Mouse (Mus musculus): ENCODE measurements at regions not wholly inside any gene's neighbourhood (a gene's known extent, or its start where the extent isn't known, plus 50 kb on each side); places are given as distances from the start of the nearest gene placed in this dataset.

DNA sequence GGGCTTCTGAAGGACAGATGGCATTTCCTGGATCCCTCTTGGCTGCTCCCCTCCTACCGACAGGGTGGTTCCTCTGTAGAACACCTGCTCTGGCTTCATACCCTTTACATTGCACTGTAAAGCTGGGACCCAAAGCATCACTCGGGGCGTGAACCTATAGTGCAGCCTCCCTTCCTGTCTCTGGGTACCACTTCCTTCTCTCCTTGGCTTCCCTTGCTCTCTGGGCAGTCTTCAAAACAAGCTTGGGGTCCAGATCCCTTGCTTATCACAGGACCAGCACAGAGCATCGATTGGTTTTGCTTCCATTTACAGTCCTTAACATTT lies 346.4 kb downstream of the Rnf144a start:
- DNase-seq (ENCODE audit: low read depth, low spot score), result no peak

DNA sequence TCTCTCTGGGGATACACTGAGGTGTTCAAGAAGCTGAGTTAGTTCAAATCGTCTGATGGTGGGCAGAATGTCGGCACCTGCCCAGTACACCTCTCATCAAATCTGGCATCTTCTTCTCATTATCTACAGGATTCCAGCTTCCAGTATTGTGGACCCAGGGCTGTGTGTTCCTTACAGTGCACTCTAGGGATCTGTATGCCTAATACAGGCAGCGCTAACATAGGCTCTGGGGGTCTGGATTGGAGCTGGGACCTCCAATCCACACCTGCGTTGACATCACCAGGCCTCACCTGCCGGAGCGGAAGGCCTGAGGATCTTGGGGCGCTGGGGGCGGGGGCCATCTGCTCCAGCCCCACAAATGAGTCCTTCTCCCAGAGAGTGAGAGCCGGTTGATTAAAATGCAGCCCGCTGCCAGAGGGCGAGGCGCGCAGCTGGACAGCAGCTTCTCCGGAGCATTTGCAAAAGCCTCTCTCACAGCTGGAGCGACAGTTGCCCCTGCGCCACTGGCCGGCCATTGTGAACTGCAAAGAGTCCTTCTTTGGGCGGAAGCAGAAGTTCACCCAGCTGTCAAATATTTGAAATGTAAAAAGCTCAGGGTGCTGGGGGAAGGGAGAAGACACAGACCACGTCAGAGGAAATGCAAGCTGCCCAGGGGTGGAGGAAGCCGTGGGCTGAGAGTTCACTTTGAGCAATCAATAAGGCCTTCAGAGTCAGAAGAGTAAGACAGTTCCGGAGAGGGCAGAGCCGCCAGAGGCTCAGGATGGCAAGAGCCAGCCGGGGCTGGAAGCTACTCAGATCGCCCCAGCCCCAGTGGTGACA lies 347.0 kb downstream of the Rnf144a start:
- DNase-seq (ENCODE audit: low read depth, low spot score), result peak; percentile 65

DNA sequence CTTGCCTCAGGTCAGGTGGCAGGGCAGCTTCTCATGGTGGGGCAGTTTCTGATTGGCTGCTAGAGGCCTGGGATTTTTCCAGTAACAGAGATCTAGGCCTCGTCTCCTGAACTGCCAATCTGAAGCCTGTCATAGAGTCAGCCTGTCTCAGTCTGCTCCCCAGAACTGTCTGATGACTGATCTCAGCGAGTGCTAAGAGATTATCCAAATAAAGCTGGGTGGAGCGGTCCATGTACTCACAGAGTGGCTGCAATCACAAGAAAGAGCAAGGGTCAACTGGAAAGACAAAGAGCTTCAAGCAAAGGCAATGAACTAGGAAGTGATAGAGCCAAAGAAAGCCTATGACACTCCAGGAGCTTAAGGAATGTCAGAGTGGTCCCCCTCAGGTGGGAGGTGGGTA lies 354.7 kb downstream of the Rnf144a start:
- DNase-seq (ENCODE audit: low read depth, low spot score), result no peak

DNA sequence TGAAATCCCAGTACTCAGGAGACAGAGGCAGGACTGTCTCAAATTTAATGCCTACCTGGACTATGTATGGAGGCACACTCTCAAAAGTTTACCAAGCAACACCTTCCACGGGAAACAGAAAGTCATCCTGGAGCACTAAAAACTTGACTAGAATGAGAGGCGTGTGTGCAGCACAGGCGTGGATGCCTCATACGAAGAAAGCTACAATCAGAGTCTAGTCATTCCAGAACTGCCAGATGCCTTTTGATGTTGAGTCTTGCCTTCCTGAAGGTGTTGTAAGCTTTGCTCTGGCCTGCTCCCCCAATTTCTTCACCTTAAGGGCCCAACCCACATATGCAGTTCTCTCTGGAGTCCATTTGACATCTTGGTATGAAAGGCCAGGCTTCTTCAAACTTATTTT lies 356.0 kb downstream of the Rnf144a start:
- DNase-seq (ENCODE audit: low read depth, low spot score), result no peak

DNA sequence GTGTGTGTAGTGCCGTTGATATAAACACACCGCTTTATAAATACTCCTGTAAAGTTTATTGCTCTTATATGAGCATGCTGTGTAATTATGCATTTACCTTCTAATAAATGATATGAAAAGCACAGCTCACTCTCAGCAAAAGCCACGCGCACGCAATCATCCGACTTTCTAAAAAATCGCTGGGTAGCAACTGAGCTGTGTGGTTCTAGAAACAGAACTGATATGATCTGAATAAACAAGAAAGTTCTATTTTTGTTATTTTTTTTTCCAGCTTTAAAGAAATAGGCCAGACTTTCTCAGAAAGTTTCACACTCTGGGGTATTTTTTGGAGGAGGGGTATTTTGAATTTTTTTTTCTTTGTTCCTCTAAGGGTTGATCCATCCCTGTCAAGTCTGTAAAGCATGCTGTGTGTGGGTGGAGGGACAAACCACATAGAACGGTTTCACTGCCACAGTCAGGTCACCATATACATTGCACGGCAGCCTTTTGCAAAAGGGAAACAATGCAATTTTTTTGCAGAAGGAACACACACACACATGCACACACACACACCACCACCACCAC lies 357.5 kb downstream of the Rnf144a start:
- no peak for DNase-seq (ENCODE audit: low read depth, low spot score)

DNA sequence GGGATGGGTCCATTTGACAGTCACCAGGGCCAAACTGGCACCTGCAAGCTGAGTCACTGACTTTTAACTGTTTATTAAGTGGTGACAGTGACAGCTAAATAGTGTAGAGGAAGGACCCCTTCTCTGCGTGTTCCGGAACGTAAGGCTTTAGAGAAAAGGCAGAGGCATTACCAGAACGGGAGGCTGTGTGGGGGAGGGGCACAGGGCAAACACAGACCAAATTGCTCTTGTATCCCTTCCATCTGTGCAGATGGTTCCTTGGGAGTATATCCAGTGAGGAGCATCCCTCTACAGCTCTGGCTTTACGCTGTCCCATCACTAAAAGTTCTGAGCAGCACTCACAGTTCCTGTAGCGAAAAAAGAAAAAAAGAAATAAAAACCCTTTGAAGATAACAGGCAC lies 368.1 kb downstream of the Rnf144a start:
- DNase-seq (ENCODE audit: low read depth, low spot score), result no peak

DNA sequence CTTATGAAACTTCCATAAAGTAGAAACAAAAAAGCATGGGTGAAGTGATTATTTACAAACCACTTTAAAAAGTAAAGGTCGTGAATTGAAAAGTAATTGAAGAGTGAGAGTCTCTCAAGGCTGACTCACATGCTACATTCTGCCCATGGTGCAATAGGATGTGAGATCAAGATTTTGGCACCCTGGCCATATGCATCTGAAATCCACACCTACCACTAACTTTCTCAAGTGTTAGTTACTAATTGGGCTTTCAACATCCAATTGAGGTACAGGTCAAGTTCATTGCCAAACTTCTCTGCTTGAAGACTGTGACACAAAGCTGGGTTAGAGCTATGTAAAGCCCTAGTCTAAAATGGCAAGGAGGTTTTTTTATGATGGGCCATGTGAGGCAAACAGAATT lies 369.7 kb downstream of the Rnf144a start:
- DNase-seq (ENCODE audit: low read depth, low spot score), result no peak

DNA sequence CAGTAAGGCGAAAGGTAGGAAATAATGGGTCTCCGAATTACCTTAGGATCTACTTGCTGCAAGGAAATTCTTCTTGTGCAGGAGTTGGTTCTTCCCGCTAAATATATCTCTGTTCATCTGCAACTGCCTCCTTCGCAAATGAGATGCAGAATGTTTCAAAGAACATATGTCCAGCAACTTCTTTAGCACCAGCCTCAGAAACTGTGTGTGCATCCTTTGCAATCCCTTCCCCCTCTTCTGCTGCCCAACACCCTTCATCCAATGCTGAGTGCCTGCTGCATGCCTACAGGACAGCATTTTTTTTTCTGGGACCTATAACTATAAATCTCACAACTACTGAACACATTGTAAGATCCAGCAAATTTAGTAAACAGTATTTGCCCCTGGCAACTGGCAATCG lies 402.1 kb downstream of the Rnf144a start:
- DNase-seq (ENCODE audit: low read depth, low spot score), result no peak

DNA sequence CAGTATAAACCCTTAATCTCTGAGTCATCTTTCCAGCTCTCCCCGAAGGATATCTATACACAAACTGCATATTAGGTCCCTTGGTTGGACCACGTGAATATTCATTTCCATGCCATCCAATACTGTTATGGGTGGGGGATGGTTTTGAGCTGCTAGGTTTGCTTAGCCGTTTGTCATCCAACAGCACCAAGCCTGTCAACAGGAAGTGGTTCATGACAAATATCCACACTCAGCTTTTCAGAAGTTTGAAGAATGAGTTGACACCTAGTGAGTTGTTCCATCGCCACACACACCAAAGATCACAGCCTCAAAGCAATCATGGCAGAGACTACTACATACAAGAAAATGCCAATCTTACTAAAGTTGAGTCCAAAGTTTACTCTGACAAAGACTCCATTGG lies 421.0 kb downstream of the Rnf144a start:
- DNase-seq (ENCODE audit: low read depth, low spot score), result no peak

DNA sequence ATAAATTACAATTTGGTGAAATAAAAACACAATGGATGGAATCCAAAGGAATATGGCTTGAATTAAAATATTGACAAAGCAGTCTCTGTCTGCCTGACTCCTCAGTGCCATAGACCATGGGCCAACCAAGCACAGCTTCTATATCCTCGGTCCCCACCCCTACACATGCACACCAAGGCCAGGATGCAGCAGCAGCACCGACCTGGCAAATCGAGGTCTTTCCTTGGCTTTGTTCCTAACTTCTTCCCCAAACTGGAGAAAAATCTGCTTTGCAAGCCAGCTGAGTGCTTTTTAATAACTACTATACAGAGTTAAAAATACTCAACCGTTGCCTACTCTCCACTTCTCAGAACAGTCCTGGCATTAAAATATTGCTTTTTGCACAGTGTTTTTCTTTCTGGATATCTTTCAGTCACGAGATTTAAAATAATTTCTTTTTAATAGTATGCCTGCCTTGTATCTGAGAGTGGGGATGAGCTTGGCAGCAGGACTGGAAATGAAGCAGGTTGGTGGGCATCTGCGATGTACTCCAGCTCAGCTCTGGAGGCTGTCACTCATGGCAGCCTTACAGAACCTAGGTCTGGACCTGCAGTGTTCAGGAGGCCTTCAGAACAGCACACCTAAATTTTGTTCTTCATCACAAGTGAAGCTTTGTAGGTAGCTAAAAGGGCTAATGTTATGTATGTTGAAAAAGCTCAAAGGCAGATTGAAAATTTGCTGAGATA lies 423.1 kb downstream of the Rnf144a start:
- DNase-seq (ENCODE audit: low read depth, low spot score), result no peak

DNA sequence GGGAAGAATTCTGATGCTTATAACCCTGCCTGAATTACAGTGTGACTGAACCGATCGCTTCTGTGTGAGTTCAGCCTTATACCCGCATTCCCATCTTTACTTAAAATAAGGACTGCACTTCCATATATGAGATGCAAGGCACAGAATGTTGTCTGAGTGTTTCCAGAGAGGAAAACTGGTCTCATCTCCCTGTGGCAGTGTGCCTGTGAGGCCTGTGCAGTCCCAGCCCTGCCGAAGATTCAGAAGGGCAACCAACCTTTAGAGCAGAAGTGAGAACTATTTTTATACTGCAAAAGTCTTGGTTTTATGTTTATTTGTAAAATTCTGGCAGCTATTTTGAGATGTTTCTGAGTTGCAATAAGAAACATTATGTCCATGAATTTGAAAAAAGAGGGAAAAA lies 432.5 kb downstream of the Rnf144a start:
- DNase-seq (ENCODE audit: low read depth, low spot score), result no peak

DNA sequence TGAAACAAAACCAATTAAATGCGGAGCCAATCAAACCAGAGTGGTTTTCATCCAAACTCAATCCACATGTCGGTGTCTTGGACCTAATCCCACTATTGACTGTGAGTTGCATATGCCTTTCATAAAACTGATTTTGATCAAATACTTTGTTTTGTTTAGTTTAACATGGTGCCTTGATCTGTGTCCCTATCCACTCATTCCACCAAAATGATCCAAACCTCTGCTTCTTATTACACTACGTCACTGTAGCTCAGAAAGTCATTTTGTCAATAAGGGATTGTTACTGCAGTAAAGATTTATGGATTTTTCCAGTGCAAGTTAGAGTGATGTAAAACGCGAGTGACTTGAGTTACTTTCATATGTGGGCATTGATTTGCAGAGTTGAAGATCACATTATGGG lies 436.7 kb downstream of the Rnf144a start:
- no peak for DNase-seq (ENCODE audit: low read depth, low spot score)

DNA sequence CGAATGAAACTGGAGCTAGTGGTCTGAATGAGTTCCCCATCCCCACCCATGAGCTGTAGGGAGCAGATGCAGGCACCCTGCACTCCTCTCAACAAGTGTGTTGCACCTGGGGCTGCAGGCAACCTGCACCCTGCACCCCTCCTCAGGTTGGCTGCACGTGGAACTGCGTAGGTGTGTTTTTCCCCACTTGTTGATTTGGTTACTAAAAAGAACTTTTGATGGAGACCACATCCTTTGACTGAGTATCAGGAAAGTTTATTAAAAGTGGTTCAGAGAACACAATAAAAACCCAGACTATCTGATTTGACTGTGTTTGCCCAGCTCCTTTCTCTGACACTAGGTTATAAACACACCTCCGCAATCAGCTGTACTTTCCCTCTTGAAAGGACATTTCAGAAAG lies 456.5 kb downstream of the Rnf144a start:
- DNase-seq (ENCODE audit: low read depth, low spot score), result no peak

DNA sequence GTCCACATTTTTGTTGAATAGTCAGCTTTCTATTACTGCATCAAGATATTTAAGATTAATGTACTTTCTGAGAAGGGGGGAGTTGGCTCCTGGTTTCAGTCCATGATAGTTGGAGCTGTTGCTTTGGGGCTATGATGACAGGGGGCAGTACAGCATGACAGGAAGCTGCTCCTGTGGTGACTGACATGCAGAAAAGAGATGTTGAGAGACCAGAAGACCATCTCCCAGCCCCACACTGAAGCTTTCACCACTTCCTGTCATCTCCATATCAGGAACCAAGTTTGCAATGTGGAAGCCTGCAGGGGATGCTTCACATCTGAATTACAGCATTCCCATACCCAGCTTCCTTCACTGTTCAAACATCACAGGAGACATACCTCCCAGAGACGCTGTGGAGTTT lies 457.5 kb downstream of the Rnf144a start:
- DNase-seq (ENCODE audit: low read depth, low spot score), result no peak

DNA sequence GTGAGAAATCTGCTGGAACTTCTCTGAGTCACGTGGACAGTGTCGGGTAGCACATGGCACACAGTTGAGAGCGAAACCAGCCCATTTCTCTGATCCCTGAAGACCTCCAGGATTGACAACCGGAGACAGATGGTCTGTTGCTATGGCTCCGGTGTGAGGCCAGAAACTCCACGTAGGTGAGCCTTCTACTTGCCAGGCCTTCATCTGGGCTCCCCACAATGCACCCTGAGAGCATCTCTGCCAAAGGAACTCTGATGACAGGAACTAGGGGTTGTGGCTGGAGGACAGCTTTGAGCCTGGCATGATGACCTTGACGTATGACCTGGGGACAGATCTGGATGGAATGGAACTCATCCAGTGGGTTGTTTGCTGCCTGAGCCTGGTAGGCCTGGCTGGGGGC lies 467.9 kb downstream of the Rnf144a start:
- DNase-seq (ENCODE audit: low read depth, low spot score), result no peak

DNA sequence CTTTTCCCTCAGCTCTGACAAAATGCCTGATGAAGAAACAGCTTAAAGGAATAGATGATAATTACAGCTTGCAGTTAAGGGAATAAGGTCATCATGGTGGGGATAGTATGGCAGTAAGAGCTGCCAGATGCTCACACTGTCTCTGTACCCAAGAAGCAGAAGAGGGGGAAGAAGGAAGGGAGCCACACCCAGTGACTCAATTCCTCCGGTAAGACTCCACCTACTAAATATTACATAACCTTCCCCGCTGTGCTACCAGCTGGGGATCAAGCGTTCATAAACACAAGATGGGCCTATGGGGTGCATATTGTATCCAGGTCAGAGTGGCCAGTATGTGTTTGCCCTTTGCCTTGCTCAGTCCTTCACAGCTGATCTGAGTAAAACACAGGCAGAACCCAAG lies 468.9 kb downstream of the Rnf144a start:
- DNase-seq (ENCODE audit: low read depth, low spot score), result no peak

DNA sequence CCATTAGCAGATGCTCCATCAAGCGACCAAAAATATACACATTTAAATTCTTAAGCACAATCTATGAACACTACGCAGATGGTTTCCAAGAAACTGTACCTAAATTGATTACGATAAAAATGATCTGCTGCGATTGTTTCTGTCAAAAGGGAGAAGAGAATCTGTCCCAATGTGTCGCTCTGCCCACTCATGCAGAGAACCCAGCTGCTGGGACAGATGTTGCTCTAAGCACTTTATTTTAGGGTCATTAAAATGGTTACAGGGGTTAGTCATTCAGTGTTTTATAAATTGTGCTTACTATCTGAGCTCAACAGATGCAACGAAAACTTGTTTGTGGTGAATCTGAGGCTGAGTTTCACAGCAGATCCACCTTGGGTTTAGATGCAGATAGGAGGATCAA lies 476.2 kb downstream of the Rnf144a start:
- no peak for DNase-seq (ENCODE audit: low read depth, low spot score)

DNA sequence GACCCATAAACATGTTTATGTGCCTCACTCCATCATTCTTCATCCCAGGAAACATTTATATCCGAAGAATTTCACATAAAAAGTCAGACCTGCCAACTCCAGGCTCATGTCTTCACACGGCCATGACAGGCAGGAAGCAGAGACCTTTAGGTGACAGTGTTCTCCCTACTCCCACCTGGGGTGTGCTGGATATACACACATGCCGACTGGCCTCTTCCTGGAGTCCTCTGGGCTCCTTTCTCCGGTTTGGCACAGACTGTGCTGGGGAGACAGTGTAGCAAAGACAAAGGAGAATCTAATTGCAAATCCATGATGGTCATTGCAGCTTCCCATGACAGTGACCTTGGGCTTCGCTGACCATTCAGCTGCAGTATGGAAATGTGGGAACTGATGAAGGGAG lies 480.1 kb downstream of the Rnf144a start:
- no peak for DNase-seq (ENCODE audit: low read depth, low spot score)

DNA sequence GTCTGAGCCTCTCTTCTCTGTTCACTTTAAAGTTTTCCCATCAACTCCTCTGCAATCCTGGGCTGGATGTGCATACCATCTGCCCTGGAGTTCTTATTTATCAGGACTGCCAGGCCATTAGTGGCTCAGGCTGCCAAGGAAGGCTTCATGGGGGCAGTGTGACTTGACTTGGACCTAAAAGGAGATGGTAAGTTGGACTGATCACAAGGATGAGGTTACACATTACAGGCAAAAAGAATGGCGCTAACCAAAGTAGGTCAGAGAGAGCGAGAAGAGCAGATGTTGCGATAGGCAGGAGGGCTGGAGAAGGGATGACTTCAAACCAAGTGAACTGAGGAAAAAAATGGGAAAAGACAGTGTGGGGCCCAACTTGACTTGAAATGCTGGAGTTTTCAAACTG lies 480.5 kb downstream of the Rnf144a start:
- no peak for DNase-seq (ENCODE audit: low read depth, low spot score)

DNA sequence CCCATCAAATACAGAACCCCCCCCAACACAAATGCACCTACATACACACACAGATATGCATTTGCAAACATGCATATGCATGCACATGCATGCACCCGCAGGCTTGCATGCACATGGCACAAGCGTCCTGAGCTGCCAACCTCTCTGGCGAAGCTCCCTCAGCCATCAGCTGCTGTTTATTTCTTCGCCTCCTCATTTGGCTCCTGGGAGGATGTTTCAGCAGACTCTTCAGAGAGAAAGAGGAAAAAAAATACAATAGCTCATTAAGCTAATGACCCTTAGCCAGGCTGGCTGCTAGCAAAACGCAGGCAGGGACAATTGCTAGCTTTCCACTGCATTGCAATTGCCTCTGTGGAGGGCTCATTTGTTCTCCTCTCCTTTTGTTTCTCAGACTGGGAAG lies 488.7 kb downstream of the Rnf144a start:
- DNase-seq (ENCODE audit: low read depth, low spot score), result no peak

DNA sequence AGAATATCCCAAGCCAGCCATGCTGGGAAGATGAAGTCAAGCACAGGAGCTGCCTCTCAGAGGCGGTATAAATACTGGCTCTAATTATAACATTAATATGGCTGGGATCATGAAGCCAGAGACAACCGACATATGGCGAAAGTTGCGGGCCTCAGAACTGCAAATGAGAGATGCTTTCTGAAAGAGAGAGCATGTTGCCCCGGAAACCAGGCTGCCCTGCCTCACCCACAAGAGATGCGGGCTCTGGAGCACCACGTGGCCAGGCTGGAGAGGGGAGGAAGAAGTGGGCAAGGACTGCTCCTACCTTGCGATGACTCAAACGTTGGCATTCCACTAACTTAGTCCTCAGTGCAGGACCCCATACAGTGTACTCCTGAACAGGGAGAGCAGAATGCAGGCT lies 490.5 kb downstream of the Rnf144a start:
- DNase-seq (ENCODE audit: low read depth, low spot score), result no peak

DNA sequence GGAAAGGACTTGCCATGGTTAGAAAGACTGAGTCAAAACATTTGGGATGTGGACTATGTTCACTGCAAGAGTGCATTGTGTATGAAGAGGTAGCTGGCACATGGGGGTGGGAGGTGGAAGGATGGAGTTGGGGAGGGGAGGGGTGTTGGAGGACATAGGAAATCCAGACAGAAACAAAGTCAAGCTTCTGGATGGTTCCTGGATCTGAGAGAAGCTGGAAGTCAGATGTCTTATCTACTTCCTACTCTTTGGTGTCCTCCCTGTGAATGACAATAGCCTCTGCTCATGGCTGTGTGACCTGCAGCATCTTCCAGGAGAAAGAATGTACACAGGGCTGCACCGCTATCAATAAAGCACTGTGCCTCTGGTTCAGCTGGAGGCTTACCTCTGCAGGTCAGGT lies 491.3 kb downstream of the Rnf144a start:
- no peak for DNase-seq (ENCODE audit: low read depth, low spot score)

DNA sequence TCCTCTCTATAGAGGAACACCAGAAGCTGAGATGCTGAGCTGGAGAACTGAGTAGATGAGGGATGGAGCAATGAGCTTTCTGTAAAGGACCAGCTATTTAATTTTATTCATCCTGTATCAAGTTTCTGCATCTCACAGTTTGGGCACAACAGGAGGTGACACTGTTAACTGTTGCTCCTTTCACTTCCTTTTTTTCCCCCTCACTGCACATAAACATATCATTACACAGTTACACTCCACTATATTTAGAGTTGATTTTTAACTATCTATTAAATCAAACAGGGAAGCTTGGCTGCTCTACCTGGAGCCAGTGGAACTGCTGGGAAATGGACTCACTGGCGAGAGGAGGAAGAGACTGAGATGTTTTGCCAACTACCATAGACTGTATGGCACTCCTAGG lies 509.4 kb downstream of the Rnf144a start:
- DNase-seq (ENCODE audit: low read depth, low spot score), result no peak

All from ES-CJ7 (cell line).